Mouse (Mus musculus) c-Kit-positive CD71-negative TER-119-negative erythroid progenitor cells, embryonic 14.5 days (primary cell): ENCODE measurements around the gene Fxr1.
"Not testable (repeated sequence)": the region's sequence is repeated elsewhere in the genome, so short reads cannot be mapped to it uniquely, and the experiment has no call there.

Source experiments
- DNase-seq: peaks from one replicate; pipeline ENCODE4 v3.0.0-alpha.2; 2013; ENCODE audit warnings: low read depth

Fxr1 gene

DNA sequence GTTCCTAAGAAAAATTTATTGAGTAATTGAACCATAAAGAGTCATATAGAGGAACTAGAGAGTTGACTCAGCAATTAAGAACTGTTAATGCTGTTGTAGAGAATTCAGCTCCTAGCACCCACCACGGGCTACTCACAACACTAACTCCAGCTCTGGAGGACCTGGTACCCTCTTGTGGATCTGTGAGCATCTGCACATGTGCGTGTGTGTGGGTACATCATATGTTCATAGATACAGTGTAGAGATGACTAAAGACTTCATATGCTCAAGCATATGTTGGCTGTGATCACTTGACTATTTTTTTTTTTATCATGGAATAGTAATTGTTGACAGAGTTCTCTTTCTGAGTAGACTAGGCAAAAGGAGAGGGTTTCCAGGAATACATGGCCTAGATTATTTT, 42.6 kb downstream of the Fxr1 start:
- no peak for DNase-seq

DNA sequence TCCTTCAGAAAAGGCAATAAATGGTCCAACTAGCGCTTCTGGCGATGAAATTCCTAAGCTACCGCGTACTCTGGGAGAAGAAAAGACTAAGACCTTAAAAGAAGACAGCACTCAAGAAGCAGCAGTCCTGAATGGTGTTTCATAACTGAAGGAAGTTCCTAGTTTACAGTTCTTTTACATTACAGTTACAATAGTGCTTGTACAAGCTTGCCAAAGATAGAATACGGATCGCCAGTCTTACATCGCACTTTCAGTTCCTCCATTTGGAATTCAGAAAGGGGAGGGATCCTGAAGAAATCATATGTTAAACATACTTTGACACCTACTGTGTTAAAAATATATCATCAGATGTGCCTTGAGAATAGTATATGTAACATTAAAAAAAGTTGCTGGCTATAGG, 49.2 kb downstream of the Fxr1 start:
- not testable (repeated sequence) for DNase-seq

DNA sequence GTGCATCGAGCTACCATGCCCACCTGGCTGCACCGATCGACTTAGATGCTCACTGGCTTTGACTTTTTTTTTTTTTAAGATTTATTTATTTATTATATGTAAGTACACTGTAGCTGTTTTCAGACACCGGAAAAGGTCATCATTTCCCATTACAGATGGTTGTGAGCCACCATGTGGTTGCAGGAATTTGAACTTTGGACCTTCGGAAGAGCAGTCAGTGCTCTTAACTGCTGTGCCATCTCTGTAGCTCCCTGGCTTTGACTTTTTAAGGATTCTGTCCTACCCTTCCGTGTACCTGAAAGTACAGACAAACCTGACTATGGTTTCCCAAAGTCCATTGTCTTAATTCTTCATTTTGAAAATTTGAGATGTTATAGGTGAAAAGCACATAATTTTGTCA, 53.0 kb downstream of the Fxr1 start:
- DNase-seq, result no peak

DNA sequence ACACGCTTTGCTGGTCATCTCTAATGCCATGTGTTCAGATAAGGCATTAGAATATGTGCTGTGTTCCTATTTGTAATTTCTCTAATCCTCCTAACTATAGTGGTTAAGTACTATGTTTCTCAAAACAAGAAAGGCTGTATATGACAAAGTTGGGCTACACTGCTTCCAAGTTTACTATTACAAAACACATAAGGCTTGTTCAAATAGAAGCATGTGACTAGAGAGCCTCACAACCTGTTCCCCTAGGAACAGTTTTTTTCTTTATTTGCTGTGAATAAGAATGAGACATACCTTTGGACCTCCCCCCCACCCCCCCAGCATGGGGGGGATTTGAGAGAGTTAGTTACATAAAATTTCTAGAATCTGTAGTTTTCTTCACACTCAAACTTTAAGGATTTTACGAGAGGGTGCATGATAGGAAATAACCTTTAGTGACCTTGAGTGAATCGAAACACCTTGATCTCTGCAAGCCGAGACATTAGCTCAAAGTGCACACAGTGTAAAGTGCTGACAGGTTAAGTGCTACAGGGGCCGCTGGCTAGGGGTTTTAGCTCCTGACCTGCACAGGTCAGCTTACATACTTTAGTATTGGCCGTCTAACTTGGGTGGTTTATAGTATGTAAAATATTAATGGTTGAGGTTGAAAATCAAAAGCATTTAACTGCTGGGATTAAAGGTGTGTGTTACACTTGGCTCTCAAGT, 56.5 kb downstream of the Fxr1 start:
- DNase-seq, result no peak

DNA sequence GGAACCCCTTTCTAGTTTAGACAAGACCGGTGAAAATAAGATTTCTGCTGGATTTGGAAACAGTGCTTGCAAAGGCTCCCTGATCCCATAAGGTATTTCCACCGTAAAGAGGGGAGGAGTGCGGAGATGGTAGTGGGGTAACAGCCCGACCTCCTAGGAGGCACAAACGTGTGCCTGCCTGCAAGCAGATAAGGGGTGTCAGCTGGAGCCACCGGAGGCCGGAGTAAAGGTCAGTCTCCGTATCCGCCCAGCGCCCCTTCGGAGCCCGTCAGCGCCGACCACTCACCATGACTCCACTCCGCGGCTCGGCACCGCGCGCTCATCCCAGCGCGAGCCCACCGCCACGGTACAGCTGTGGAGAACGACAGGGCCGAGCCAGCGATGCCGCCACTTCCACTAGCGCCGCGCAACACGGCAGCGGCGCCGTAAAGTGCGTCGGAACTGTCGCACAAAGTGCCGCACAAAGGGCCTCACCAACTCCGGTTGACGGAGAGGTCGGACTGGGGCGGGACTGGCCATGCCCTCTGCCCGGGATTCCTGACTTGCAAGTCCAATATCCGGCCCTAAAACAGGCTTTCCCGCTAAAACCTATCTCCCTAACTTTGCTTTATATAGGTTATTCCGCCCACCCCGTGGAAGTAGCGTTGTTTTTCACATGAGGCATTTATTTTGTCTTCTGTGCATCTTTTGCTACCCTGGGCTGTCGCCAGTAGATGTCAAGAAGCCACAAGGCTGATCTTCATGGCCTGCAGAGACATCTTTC, 61.3 kb downstream of the Fxr1 start, which contains the start of gene Dnajc19:
TSS of gene Dnajc19 (minus strand) at position 422 of the 763 bp plus-strand sequence.
- peak; percentile 78 for DNase-seq

DNA sequence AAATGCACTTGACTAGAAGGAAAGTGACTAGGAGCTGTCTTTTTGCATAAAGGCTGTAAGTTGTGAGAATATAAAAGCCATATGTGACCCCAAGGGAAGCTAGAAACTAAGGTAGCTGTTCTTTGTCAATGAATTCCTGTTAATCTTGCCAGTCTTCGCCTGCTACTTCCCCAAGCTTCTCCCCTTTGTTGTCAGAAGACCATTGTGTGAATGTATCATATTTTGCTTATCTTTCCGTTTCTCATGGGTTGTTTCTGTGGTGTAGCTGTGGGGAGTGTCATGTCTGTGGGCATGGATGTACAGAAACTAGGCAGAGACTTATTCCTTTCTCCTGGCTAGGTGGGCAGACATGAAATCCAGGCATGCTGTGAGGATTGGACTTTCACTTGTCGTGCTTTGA, 62.2 kb downstream of the Fxr1 start:
- no peak for DNase-seq

DNA sequence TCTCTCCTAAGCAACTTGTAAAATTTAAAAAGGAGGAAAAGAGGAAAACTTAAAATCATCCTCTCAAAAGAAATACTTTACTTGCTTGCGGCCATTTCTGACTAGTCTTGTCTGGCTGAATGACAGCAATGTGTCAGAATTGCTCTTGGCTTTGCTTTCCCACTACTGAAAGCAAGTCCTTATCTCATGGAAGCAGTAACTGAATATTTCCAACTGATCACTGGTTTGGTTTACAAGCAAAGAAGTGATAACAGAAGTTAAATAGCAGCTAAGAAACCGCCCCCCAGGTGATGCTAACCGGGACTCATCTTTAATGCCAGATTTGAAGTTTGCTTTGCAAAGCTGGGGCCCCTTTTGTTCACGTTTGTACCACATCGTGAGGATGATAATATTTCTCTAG, 63.9 kb downstream of the Fxr1 start:
- no peak for DNase-seq

DNA sequence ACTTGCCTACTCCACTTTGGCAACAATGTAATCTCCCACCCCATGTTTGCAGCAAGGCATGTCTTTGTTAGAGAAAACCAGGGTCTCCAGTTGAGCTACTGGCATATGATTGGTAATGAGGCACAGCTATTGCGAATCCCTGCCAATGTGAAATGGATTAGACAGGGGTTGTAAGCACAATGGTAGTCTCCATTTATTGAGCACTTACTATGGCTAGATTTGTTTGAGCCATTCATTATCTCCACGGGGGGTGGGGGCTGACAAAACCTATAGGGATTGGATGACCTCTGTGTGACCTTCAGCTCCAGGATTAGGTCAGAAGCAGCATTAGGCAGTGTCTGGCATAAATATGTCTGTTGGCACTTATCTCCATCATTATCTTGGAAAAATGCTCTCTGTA, 83.1 kb downstream of the Fxr1 start:
- DNase-seq, result no peak

DNA sequence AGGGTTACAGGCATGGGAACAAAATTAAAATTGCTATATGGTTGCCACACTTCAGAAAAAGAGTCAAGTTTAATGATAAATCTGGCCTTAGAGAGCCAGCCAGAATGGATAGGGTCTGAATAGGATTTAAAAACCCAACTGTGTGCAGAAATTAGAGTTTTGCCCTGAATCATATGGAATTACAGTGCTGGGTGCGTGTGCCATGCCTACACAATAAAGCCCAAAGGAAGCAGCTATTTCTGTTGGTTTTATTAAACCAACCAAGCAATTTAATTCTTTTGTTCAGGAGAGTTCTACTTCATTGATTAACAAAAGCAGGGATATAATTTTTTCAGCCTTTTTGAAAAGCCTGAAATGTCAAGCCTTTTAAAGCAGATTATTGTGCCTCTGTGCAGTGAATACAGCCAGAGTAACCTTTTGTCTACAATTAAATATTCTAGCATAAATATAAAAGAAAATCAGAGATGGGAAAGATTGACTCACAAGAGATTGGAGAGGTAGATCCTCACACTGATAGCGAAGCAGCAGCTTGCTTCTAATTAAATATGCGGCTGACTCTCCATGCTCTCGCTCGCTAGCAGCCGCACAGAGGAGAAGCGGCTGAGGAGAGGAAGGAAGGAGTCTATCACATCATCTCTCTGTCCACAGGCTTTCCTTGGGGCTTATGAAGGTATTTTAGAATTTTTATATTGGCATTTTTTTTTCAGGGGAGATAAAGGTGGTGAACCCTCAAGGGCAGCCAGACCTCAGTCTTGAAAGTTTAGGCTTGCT, 84.3 kb downstream of the Fxr1 start:
- DNase-seq, result no peak

DNA sequence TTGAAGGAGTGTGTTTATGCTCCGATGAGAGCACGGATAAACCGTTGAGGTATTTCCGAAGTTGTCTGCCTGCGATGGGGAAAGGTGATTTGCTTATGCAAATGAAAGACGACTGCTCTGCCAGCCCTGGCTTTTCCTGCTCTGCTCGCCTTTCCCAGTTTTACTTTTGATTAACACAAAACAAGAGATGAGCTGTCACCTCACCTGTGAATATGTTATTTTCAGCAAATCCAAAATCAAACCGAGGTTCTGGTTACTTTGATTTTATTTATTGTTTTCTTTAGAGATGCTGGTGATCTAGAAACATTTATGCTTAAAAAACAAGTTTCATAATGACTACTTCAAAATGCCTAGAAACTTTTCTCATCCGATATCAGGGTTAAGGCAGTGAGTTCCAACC, 86.7 kb downstream of the Fxr1 start:
- no peak for DNase-seq

DNA sequence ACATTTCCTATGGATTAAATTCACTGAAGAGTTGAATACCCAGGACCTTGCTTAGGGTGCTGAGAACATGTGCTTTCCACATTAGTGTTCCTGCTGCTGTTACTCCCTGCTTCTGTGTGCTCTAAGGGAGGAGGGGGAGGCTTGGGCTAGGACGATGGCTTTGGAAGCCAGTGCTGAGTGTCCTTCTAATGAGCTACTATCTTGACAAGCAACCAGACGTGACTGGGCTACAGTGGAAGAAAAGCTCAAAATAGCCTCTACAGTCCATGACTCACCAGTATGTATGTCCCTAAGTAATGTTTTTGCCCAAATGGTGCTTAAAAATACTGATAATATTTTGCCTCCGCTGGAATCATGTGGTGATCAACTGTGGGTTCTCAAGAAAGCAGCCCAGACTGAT, 87.9 kb downstream of the Fxr1 start:
- no peak for DNase-seq

DNA sequence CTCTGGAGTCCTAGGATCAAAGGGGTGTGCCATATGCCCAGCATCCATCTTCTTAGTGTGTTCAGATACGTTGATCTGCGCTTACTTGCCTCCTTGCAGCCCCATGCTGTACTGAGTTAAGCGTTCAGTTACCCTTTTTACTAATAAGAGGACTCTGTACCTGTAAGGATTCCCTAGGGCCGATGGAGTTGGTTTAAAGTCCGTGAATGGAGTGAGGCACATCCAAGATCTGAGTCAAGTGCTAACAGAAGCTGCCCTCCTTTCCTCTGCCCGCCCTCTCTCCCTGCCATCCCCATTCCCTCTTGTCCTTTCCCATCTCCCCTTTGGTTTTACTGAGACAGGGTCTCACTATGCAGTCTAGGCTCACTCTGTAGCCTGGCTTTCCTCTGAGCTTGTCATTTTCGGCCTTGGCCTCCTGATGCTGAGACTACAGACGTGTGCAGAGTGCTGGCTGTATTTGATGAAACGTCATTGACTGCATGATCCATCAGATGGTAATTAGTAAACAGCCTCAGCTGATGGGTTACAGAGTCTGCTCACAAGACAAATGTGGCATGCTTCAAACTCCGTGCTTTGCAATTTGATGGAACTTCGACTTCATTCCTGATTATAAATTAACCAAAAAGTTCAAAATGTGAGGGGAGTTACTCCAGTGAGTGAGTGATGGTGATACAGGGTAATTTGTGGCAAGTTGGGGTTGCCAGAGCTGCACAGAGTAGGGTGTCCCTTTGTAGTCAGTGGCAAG, 92.4 kb downstream of the Fxr1 start:
- DNase-seq, result no peak

DNA sequence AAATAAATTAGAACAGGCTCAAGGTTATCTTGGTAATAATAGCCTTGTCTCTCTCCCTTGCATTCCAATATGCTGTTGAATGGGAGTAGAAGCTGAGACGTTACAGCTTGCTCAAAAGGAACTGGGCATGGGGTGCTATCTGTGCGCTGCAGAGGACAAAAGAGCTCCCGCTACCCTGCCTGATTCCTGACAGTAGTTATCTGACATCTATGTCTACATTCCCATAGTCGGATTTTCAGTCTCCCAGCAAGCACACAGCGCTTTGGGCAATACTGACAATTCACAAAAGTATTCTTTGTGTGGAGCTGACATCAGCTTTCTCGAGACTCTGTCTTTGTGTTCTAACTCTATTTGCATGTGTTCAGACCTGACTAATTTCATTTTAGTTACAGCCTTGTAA, 96.1 kb downstream of the Fxr1 start:
- no peak for DNase-seq

DNA sequence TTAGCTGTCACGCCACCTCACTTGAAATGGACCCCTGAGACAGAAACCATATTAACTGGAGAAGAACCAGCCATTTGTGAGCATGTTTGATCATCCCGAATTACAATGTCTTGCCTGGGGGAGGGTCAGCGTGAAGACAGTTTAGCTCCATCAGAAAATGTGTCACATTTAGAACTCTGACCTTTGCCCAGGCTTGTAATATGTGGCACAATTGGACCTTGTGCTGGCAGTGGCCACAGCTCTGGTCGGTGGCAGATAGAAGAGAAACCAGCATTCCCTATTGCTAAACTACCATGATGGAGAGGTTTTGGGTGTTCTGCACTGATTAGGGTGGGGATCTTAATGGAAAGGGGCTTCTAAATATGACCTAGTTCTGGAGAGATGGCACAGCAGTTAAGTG, 100.1 kb downstream of the Fxr1 start:
- no peak for DNase-seq
